In genomic region chr11:100164392-100164791, GRCm38 (mm10) we compare ENCODE assay signal across 21 mouse cellular contexts. TPM values are rescaled to one million over a fixed set of nuclear protein-coding genes. Genes with fewer than 3 reads are reported as not detected.
DNase-seq lines count a peak whose midpoint lies in the region; ATAC-seq lines count a peak whose summit lies in the region.
"Had no signal": no experiment of that assay in that cellular context is flagged by ENCODE, and none has a peak within 500 bp of the region (broad histone marks: within the 10 kb centered on the region; RNA-seq: fewer than 3 reads in every experiment).

No protein-coding gene starts in this region.

- H3K27ac ChIP-seq in limb, embryonic 12.5 days: 0 out of 2 replicates have a peak overlapping the region, but pooled peaks have one; percentile 20
- H3K27ac ChIP-seq in hindbrain, embryonic 12.5 days: no peak overlapping the region
- H3K27ac ChIP-seq: embryonic facial prominence, embryonic 15.5 days; heart, adult 2 months; hindbrain, embryonic 13.5 days; midbrain, embryonic 12.5 days had no signal

- WGBS in limb, embryonic 12.5 days: 43% methylated on average over 7 of the region's 7 CpGs
- 55% methylated on average over 7 of the region's 7 CpGs for WGBS in hindbrain, embryonic 12.5 days

- no peak overlapping the region for H3K9ac ChIP-seq in limb, embryonic 12.5 days (replicated peaks)
- H3K9ac ChIP-seq in hindbrain, embryonic 12.5 days: no peak overlapping the region
- H3K9ac ChIP-seq: embryonic facial prominence, embryonic 15.5 days; forebrain, postnatal 0 days; hindbrain, embryonic 13.5 days; liver, postnatal 0 days; midbrain, embryonic 12.5 days had no signal

- no peaks in the 10 kb centered on the region for H3K27me3 ChIP-seq in limb, embryonic 12.5 days
- no peaks in the 10 kb centered on the region for H3K27me3 ChIP-seq in hindbrain, embryonic 12.5 days
- H3K27me3 ChIP-seq: embryonic facial prominence, embryonic 15.5 days; hindbrain, embryonic 13.5 days; midbrain, embryonic 12.5 days had no signal

- no peak for ATAC-seq in limb, embryonic 12.5 days (ENCODE audit: insufficient number of reproducible peaks, insufficient read depth, low FRiP score, low TSS enrichment, low read depth)
- no peak for ATAC-seq in hindbrain, embryonic 12.5 days (ENCODE audit: low FRiP score)
- ATAC-seq: forebrain, postnatal 0 days; liver, postnatal 0 days had no signal

- H3K4me2 ChIP-seq in limb, embryonic 12.5 days: no peak overlapping the region
- H3K4me2 ChIP-seq in hindbrain, embryonic 12.5 days (replicated peaks): no peak overlapping the region
- H3K4me2 ChIP-seq: embryonic facial prominence, embryonic 15.5 days; hindbrain, embryonic 13.5 days; liver, embryonic 11.5 days; midbrain, embryonic 12.5 days had no signal

- no peaks in the 10 kb centered on the region for H3K9me3 ChIP-seq in limb, embryonic 12.5 days
- no peaks in the 10 kb centered on the region for H3K9me3 ChIP-seq in hindbrain, embryonic 12.5 days (replicated peaks)
- H3K9me3 ChIP-seq: embryonic facial prominence, embryonic 15.5 days; hindbrain, embryonic 13.5 days; midbrain, embryonic 12.5 days had no signal

- peak; percentile 12 for DNase-seq in kidney, adult 18-20 months
- no peak for DNase-seq in kidney, postnatal 4 days
- peak; percentile 63 for DNase-seq in kidney, adult 9 months
- no peak for DNase-seq in embryo, embryonic 10.5 days (ENCODE audit: low spot score)
- no peak for DNase-seq in MN1 (ENCODE audit: low spot score)
- DNase-seq: adrenal gland, postnatal 36 days; cerebellum, adult 9-10 months; forebrain, postnatal 0 days; gastrocnemius, postnatal 36 days; heart, adult 2 months; liver, postnatal 0 days; lung, postnatal 10 days; thymus, postnatal 36 days had no signal

- H3K36me3 ChIP-seq in limb, embryonic 12.5 days: no peaks in the 10 kb centered on the region
- no peaks in the 10 kb centered on the region for H3K36me3 ChIP-seq in hindbrain, embryonic 12.5 days
- H3K36me3 ChIP-seq: embryonic facial prominence, embryonic 15.5 days; hindbrain, embryonic 13.5 days; midbrain, embryonic 12.5 days had no signal

- H3K4me3 ChIP-seq in limb, embryonic 12.5 days (replicated peaks): no peak overlapping the region
- no peak overlapping the region for H3K4me3 ChIP-seq in hindbrain, embryonic 12.5 days
- H3K4me3 ChIP-seq: embryonic facial prominence, embryonic 15.5 days; heart, adult 2 months; hindbrain, embryonic 13.5 days; midbrain, embryonic 12.5 days had no signal

- H3K4me1 ChIP-seq in limb, embryonic 12.5 days (replicated peaks): peaks cover 7% of the 10 kb centered on the region; the same call in 1 of the 2 replicates
- H3K4me1 ChIP-seq in hindbrain, embryonic 12.5 days: no peaks in the 10 kb centered on the region
- H3K4me1 ChIP-seq: midbrain, embryonic 12.5 days had no signal

RNA-seq across cellular contexts. Expression of gene Krt19, which starts 15.9 kb away (rescaled TPM):
- 8.4 and 8.7 TPM in 2 replicates for polyA plus RNA-seq in limb, embryonic 12.5 days (2016; fragmentation: Nextera tagmentation; extraction: Ambion mirVana)
- 4.5 and 6.7 TPM in 2 replicates for polyA plus RNA-seq in hindbrain, embryonic 12.5 days (2016; fragmentation: Nextera tagmentation; extraction: Ambion mirVana)

RNA-seq across cellular contexts. Expression of gene Krt9, which starts 28.7 kb away (rescaled TPM):
- not detected in 2 replicates for polyA plus RNA-seq in limb, embryonic 12.5 days (2016; fragmentation: Nextera tagmentation; extraction: Ambion mirVana)
- 0.08 TPM in 1 of 2 replicates, not detected in the other for polyA plus RNA-seq in hindbrain, embryonic 12.5 days (2016; fragmentation: Nextera tagmentation; extraction: Ambion mirVana)
- polyA plus RNA-seq: embryonic facial prominence, embryonic 15.5 days; heart, adult 2 months; heart, embryonic 14.5 days; hindbrain, embryonic 13.5 days; liver, embryonic 11.5 days; liver, postnatal 0 days; midbrain, embryonic 12.5 days had no signal

RNA-seq across cellular contexts. Expression of gene Krt15, which starts 28.7 kb away (rescaled TPM):
- polyA plus RNA-seq in limb, embryonic 12.5 days (2016; fragmentation: Nextera tagmentation; extraction: Ambion mirVana): 42.4 and 61.2 TPM in 2 replicates
- 10.5 and 17.3 TPM in 2 replicates for polyA plus RNA-seq in hindbrain, embryonic 12.5 days (2016; fragmentation: Nextera tagmentation; extraction: Ambion mirVana)

RNA-seq across cellular contexts. Expression of gene Krt14, which starts 43.0 kb away (rescaled TPM):
- polyA plus RNA-seq in limb, embryonic 12.5 days (2016; fragmentation: Nextera tagmentation; extraction: Ambion mirVana): 144 and 160 TPM in 2 replicates
- 10.2 and 12.3 TPM in 2 replicates for polyA plus RNA-seq in hindbrain, embryonic 12.5 days (2016; fragmentation: Nextera tagmentation; extraction: Ambion mirVana)

RNA-seq across cellular contexts. Expression of gene Krt13, which starts 43.0 kb away (rescaled TPM):
- polyA plus RNA-seq in limb, embryonic 12.5 days (2016; fragmentation: Nextera tagmentation; extraction: Ambion mirVana): not detected in 2 replicates
- polyA plus RNA-seq in hindbrain, embryonic 12.5 days (2016; fragmentation: Nextera tagmentation; extraction: Ambion mirVana): not detected in 2 replicates
- polyA plus RNA-seq: forebrain, postnatal 0 days; heart, adult 2 months; heart, embryonic 14.5 days; hindbrain, embryonic 13.5 days; limb, embryonic 11.5 days; liver, postnatal 0 days; midbrain, embryonic 12.5 days had no signal

Comparison
In these comparisons a context has a peak if more than half of its experiments do, and no peak if none do; other contexts are left out.
1. DNase-seq: peak in kidney, adult 18-20 months (single experiment) and kidney, adult 9 months (single experiment); none in kidney, postnatal 4 days (0 of 2), embryo, embryonic 10.5 days (single experiment) and MN1 (single experiment).